Mouse (Mus musculus) limb, embryonic 15.5 days (tissue): ENCODE data around the gene 4930432K21Rik. TPM values are rescaled to one million over a fixed set of nuclear protein-coding genes. Genes with fewer than 3 reads are reported as not detected.
A peak's percentile ranks its signal among the peaks of the same experiment; 100 is the strongest.

Experiments
- ATAC-seq: fragments of 200-750 bp; cut with Nextera tagmentation; 2 replicates; pipeline ENCODE4 v1.8.0; 2017; ENCODE audit warnings: low read depth, moderate TSS enrichment; ENCODE audit not compliant: insufficient number of reproducible peaks, low FRiP score, low TSS enrichment
- H3K27ac ChIP-seq: fragments of 300-500 bp; sonication (generic); 2 replicates; pipeline ENCODE4 v1.5.1; 2015; ENCODE audit warnings: moderate library complexity, mild to moderate bottlenecking, inconsistent platforms
- H3K27me3 ChIP-seq: fragments of 300-500 bp; sonication (generic); 2 replicates; pipeline ENCODE4 v1.6.1; 2015; ENCODE audit warnings: inconsistent platforms
- H3K36me3 ChIP-seq: fragments of 300-500 bp; sonication (generic); 2 replicates; pipeline ENCODE4 v1.6.1; 2015; ENCODE audit warnings: inconsistent platforms
- H3K4me1 ChIP-seq: fragments of 300-500 bp; sonication (generic); 2 replicates; pipeline ENCODE4 v1.6.1; 2015; ENCODE audit warnings: inconsistent platforms
- H3K4me2 ChIP-seq: fragments of 300-500 bp; sonication (generic); 2 replicates; pipeline ENCODE4 v1.6.1; 2015; ENCODE audit warnings: mild to moderate bottlenecking, inconsistent platforms
- H3K4me3 ChIP-seq: fragments of 300-500 bp; sonication (generic); 2 replicates; pipeline ENCODE4 v1.5.1; 2015; ENCODE audit warnings: mild to moderate bottlenecking, inconsistent platforms
- H3K9ac ChIP-seq: fragments of 300-500 bp; sonication (generic); 2 replicates; pipeline ENCODE4 v1.6.1; 2015; ENCODE audit warnings: inconsistent platforms
- H3K9me3 ChIP-seq: fragments of 300-500 bp; sonication (generic); 2 replicates; pipeline ENCODE4 v1.6.1; 2016; ENCODE audit warnings: inconsistent platforms
- WGBS: fragments of 180-500 bp; shearing (Covaris S2); methylation state at CpG from one replicate; pipeline ENCODE4 v1.1.7; 2015; 5-methylcytosine and 5-hydroxymethylcytosine counted together
- polyA plus RNA-seq: library from polyadenylated mRNA; unstranded; fragments of >200 nt; fragmentation: Nextera tagmentation; extraction: Ambion mirVana; gene quantifications from 2 replicates; pipeline ENCODE4 v1.2.1, GENCODE M21; 2015

The 4930432K21Rik gene
- polyA plus RNA-seq, 1 experiment from 2014 or later = 1.1 TPM

DNA sequence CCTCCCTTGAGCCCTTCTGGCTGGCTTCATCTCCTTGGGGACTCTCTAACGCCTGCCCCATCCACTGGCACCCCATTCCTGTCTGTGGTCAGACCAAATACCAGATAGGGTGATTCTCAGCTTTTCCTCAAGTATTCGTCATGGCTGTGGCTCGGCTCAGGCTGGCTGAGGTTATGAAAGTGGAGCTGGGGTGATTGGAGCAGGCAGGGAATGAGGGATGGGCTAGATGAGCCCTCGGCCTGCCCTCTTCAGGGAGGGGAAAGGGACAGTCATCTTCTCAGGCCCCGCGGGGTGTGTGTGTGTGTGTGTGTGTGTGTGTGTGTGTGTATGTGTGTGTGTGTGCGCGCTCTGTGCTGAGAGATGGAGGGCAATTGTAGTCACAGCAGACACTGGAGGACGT lies 22.2 kb upstream of the 4930432K21Rik start, which contains the start of gene Podnl1:
Podnl1 (plus strand) TSS at position 334 of the 400 bp plus-strand sequence.
- H3K9ac ChIP-seq = no peak within 1 kb of the TSS
- H3K9me3 ChIP-seq = no peaks in the 10 kb centered on the region
- H3K4me2 ChIP-seq = no peak within 1 kb of the TSS
- peaks cover 10% of the 10 kb centered on the region for H3K4me1 ChIP-seq
- no peak for ATAC-seq
- WGBS = 58% methylated on average over 9 of the region's 9 CpGs
- H3K27ac ChIP-seq = no peak within 1 kb of the TSS
- no peaks in the 10 kb centered on the region for H3K36me3 ChIP-seq
- no peak within 1 kb of the TSS for H3K4me3 ChIP-seq
- H3K27me3 ChIP-seq = no peaks in the 10 kb centered on the region

DNA sequence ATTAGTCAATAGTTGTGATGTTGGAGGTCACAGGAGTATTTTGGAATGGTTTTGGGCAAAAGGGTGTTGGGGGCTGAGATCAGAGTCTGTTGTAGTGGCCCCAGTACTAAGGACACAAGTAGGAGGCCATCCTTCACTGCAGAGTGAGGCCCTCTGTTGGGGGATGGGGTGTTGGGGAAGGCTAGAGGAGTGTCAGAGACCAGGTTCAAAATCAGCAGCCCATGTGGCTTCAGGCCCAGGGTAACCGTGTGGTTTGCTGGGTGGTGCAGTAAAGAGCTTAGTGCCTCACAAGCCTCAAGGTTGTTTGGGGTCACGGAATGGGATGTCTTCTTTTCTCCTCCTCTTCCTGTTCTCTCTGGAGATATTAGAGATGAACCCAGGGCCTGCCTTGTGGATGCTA lies 21.1 kb upstream of the 4930432K21Rik start:
- Histone ChIP-seq H3K27me3 (no peaks in the 10 kb centered on the region), H3K27ac (no peak overlapping the region), H3K4me1 (peaks cover 14% of the 10 kb centered on the region), H3K4me3 (no peak overlapping the region), H3K36me3 (peaks cover 3% of the 10 kb centered on the region; the same call in 1 of the 2 replicates), H3K9me3 (no peaks in the 10 kb centered on the region), H3K9ac (no peak overlapping the region), H3K4me2 (no peak overlapping the region)
- ATAC-seq = no peak
- 64% methylated on average over 2 of the region's 2 CpGs for WGBS

DNA sequence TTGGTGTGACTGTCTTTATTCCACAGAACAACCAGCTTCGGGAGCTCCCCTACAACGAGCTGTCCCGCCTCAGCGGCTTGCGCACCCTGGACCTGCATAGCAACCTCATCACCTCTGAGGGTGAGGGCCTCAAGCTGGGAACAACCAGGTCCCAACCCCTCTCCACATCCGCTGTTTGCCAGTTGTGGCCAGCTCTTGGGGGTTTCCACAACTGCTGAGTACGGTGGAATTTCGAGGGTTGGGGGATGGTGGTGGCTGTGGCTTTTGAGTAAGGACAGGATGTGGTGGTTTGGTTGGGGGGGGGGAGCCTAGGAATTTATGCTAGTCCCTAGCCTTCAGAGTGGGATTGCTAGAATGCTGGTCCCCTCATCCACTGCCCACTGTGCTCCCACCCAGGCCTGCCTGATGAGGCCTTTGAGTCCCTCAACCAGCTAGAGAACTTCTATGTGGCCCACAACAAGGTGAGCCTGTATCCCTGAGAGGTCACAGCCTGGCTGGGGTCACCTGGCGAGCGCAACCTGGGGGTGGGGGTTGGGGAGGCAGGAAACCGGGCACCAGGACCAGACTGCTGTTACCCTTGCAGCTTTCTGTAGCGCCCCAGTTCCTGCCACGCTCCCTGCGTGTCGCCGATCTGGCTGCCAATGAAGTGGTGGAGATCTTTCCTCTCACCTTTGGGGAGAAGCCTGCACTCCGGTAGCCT lies 20.5 kb upstream of the 4930432K21Rik start:
- Histone ChIP-seq H3K27ac (peak overlapping the region; percentile 59; the same call in 1 of the 2 replicates), H3K9ac (no peak overlapping the region), H3K4me3 (no peak overlapping the region), H3K36me3 (peaks cover 9% of the 10 kb centered on the region), H3K27me3 (no peaks in the 10 kb centered on the region), H3K4me1 (peaks cover 14% of the 10 kb centered on the region), H3K9me3 (no peaks in the 10 kb centered on the region), H3K4me2 (0 out of 2 replicates have a peak overlapping the region, but pooled peaks have one; percentile 4)
- 57% methylated on average over 17 of the region's 17 CpGs for WGBS
- no peak for ATAC-seq

DNA sequence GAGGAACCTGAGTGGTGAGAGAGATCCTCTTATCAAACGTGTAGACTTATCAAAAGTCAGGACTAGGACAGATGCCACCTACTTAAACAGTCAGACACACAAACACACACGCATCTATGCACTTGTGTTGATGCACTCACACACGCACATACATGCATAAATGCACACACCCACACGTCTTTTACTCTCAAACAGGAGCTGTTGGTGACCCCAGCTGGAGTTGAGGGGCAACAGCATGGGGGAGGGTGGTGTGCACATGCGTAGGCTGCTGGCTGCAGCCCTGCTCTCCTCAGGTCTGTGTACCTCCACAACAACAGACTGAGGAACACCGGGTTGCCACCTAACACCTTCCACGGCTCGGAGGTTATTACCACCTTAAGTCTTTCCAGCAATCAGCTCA lies 19.5 kb upstream of the 4930432K21Rik start:
- H3K9ac ChIP-seq = no peak overlapping the region
- no peaks in the 10 kb centered on the region for H3K9me3 ChIP-seq
- H3K4me3 ChIP-seq = no peak overlapping the region
- no peak overlapping the region for H3K4me2 ChIP-seq
- no peaks in the 10 kb centered on the region for H3K27me3 ChIP-seq
- H3K4me1 ChIP-seq = peaks cover 14% of the 10 kb centered on the region
- 51% methylated on average over 8 of the region's 8 CpGs for WGBS
- ATAC-seq = no peak
- H3K27ac ChIP-seq = no peak overlapping the region
- H3K36me3 ChIP-seq = peaks cover 18% of the 10 kb centered on the region

DNA sequence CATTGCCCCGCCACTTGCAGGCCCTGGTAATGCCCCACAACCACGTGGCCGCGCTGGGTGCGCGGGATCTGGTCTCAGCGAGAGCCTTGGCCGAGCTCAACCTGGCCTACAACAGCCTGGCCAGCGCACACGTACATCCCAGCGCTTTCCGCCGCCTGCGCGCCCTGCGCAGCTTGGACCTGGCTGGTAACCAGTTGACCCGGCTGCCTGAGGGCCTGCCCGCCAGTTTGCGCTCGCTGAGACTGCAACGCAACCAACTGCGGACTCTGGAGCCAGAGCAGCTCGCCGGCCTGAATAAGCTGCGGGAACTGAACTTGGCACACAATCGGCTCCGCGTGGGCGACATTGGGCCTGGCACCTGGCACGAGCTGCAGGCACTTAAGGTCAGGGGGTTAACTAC lies 17.0 kb upstream of the 4930432K21Rik start:
- no peak overlapping the region for H3K4me2 ChIP-seq
- peaks cover 43% of the 10 kb centered on the region for H3K36me3 ChIP-seq
- WGBS = 41% methylated on average over 30 of the region's 30 CpGs
- H3K9me3 ChIP-seq = no peaks in the 10 kb centered on the region
- H3K27ac ChIP-seq = no peak overlapping the region
- H3K4me3 ChIP-seq = no peak overlapping the region
- no peak for ATAC-seq
- H3K4me1 ChIP-seq = peaks cover 14% of the 10 kb centered on the region
- H3K27me3 ChIP-seq = no peaks in the 10 kb centered on the region
- H3K9ac ChIP-seq = no peak overlapping the region

DNA sequence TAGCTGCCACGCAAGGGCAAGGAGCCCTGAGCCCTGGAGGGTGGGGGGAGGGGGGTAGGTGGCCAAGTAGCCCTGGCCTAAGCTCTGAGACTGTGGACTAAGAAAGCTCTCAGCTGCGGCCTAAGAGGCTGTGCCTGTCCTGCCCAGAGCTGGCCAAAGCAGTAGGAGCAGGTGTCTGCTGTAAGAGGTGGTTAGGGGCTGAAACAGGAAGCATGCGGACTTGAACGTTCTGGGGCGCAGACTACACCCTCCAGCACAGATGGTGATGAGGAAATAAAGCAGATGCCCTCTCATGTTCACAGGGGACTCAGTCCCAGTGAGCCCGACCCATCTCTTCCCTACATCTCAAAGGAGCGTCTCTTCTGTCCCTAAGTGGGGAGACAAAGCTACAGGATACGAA lies 15.6 kb upstream of the 4930432K21Rik start:
- H3K36me3 ChIP-seq = peaks cover 58% of the 10 kb centered on the region
- H3K4me2 ChIP-seq = no peak overlapping the region
- WGBS = 81% methylated on average over 8 of the region's 8 CpGs
- H3K27ac ChIP-seq = no peak overlapping the region
- ATAC-seq = no peak
- H3K4me3 ChIP-seq = no peak overlapping the region
- H3K27me3 ChIP-seq = no peaks in the 10 kb centered on the region
- peaks cover 12% of the 10 kb centered on the region for H3K4me1 ChIP-seq
- H3K9me3 ChIP-seq = no peaks in the 10 kb centered on the region
- no peak overlapping the region for H3K9ac ChIP-seq

DNA sequence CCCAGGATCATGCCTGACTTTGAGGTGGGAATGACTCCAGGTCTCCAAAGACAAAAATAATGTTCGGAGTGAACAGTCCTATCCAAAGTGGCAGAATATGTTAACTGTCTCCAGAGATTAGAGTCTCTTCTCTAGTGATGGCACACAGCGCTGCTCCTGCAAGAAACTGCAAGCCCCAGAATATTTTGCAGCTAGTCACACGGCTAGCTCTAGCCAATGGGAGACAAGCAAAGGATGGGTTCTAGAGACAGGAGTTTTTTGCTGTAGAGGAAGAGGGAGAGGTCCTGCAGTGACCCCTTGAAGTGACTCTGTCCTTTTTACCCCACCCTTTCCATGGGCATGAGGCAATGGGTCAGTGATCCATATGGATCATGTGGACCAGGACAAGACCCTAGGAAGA lies 10.0 kb upstream of the 4930432K21Rik start:
- no peak overlapping the region for H3K4me3 ChIP-seq
- no peak overlapping the region for H3K4me2 ChIP-seq
- no peak for ATAC-seq
- 92% methylated on average over 3 of the region's 3 CpGs for WGBS
- no peak overlapping the region for H3K9ac ChIP-seq
- no peaks in the 10 kb centered on the region for H3K4me1 ChIP-seq
- H3K27me3 ChIP-seq = no peaks in the 10 kb centered on the region
- no peaks in the 10 kb centered on the region for H3K9me3 ChIP-seq
- no peak overlapping the region for H3K27ac ChIP-seq
- H3K36me3 ChIP-seq = peaks cover 98% of the 10 kb centered on the region

DNA sequence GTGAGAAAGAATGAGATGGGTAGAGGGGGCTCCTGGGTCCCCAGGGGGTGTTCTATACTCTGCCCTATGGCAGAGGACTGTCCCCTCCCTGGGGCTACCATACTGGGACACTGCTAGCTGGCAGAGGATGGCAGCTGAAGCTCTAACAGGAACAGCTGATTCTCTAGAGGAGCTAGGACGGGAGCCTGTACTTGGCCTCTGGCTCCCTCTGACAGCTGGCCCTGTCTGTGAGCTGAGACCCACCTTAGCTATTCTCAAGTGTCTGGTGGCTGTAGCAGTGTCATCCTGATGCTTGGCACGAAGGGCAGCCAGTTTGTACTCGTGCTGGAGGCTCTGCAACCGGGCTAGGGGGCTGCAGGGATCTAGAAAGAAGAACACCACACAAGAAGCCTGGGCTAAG lies 7.0 kb upstream of the 4930432K21Rik start:
- Histone ChIP-seq H3K4me3 (no peak overlapping the region), H3K9me3 (no peaks in the 10 kb centered on the region), H3K4me2 (no peak overlapping the region), H3K9ac (no peak overlapping the region), H3K27ac (no peak overlapping the region), H3K4me1 (0 out of 2 replicates have a peak, but pooled peaks cover 3% of the 10 kb centered on the region), H3K36me3 (peaks cover 89% of the 10 kb centered on the region), H3K27me3 (no peaks in the 10 kb centered on the region)
- 77% methylated on average over 4 of the region's 4 CpGs for WGBS
- ATAC-seq = no peak

DNA sequence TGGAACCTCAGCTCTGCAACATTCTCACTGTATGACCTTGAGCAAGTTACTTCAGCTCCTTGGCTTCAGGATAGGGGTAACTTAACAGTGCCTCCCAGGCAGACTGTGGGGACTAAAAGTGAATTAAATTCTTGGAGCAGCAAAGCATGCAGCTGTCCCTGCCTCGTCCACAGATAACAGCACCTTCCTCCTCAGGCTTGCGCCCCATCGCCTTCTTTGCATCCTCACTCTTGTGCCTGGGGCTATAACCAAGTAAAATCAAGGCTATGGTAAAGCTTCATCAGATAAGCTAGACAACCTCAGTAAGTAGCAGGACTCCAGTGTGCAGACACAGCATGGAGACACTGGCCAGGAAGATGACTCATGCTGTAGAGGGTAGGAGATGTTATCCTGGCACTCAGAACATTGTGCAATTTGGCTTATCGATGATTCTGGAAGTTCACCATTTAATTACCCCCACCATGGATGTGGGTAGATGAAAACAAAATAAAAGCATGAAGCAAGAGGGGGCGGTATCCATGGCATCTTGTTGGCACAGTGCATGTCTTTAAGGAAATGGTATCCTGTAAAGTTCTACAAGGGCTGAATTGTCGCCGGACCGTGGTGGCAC lies 3.1 kb upstream of the 4930432K21Rik start:
- H3K4me3 ChIP-seq = no peak overlapping the region
- no peak for ATAC-seq
- H3K36me3 ChIP-seq = peaks cover 50% of the 10 kb centered on the region
- H3K4me1 ChIP-seq = peaks cover 26% of the 10 kb centered on the region
- WGBS = 88% methylated on average over 8 of the region's 8 CpGs
- no peak overlapping the region for H3K9ac ChIP-seq
- H3K27ac ChIP-seq = no peak overlapping the region
- no peaks in the 10 kb centered on the region for H3K9me3 ChIP-seq
- H3K27me3 ChIP-seq = no peaks in the 10 kb centered on the region
- no peak overlapping the region for H3K4me2 ChIP-seq

DNA sequence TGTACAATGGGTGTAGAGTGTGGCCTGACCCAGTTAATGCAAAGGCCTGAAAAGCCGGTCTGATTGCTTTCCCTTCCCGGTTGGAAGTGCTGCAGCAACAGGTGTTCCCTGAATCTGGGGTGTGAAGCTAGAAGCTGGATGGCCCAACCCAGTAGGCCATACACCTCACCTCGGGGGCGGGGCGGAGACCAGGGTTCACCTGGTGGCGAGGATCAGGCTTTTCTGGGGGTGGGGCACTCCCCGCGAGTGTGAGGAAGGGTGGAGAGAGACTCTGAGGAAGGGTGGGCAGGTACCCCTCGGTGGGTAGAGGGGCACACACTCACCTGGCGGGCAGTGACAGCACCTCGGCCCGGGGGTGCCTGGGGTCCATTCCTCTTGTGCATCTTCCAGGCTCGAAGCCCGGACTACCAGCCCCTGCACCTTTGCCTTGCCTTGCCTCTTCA lies 480 bp upstream of the 4930432K21Rik start:
- Histone ChIP-seq H3K27ac (peak overlapping the region; percentile 81), H3K4me2 (peak overlapping the region; percentile 91), H3K36me3 (peaks cover 27% of the 10 kb centered on the region), H3K9me3 (no peaks in the 10 kb centered on the region), H3K4me3 (peak overlapping the region; percentile 77), H3K4me1 (peaks cover 26% of the 10 kb centered on the region), H3K27me3 (no peaks in the 10 kb centered on the region), H3K9ac (peak overlapping the region; percentile 85)
- WGBS = 9% methylated on average over 14 of the region's 14 CpGs
- ATAC-seq = peak; percentile 37; the same call in 1 of the 2 replicates

DNA sequence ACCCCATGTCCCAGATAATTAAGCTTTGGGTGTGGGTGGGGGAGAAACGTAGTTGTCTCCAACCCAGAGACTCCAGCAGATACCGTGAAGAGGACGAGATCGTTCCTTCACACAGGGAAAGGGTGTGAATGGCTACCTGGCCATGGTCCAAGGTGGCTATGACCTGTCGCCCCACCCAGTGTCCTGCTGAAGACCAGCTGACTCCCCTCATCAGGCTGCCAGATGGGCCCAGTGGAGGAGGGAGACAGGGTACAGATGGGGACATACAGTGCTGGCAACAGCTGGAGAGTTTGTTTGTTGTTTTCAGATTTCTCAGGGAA lies 666 bp downstream of the 4930432K21Rik start:
- no peaks in the 10 kb centered on the region for H3K27me3 ChIP-seq
- WGBS = 89% methylated on average over 5 of the region's 5 CpGs
- ATAC-seq = no peak; the same call in 1 of the 2 replicates
- no peak overlapping the region for H3K9ac ChIP-seq
- peak overlapping the region; percentile 77; the same call in 1 of the 2 replicates for H3K4me3 ChIP-seq
- H3K4me1 ChIP-seq = peaks cover 26% of the 10 kb centered on the region
- H3K27ac ChIP-seq = 0 out of 2 replicates have a peak overlapping the region, but pooled peaks have one; percentile 22
- H3K4me2 ChIP-seq = peak overlapping the region; percentile 91
- no peaks in the 10 kb centered on the region for H3K9me3 ChIP-seq
- H3K36me3 ChIP-seq = peaks cover 15% of the 10 kb centered on the region

DNA sequence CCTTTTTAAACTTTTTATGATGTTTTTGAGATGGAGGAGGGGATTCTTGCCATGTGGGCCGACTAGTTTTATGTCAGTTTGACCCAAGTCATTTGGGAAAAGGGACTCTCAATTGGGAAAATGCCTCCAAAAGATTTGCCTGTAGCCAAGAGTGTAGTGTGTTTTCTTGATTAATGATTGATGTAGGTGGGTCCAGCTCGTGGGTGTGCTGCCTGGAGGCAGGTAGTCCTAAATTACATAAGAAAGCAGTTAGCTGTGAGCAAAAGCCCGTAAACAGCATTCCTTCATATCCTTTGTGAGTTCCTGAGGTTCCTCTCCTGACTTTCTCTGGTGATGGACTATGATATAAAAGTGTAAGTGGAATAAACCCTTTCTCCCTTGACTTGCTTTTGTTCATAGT lies 1.4 kb downstream of the 4930432K21Rik start:
- no peak overlapping the region for H3K4me2 ChIP-seq
- ATAC-seq = no peak
- H3K27me3 ChIP-seq = no peaks in the 10 kb centered on the region
- H3K9ac ChIP-seq = no peak overlapping the region
- H3K9me3 ChIP-seq = no peaks in the 10 kb centered on the region
- H3K4me3 ChIP-seq = no peak overlapping the region
- H3K4me1 ChIP-seq = peaks cover 26% of the 10 kb centered on the region
- no peak overlapping the region for H3K27ac ChIP-seq
- 45% methylated on average over 3 of the region's 3 CpGs for WGBS
- H3K36me3 ChIP-seq = peaks cover 8% of the 10 kb centered on the region
